Mouse (Mus musculus): ENCODE measurements around the gene Entpd4b. TPM values are rescaled to one million over a fixed set of nuclear protein-coding genes. Genes with fewer than 3 reads are reported as not detected.
"Not testable (repeated sequence)": the region's sequence is repeated elsewhere in the genome, so short reads cannot be mapped to it uniquely, and the experiment has no call there.

The Entpd4b gene
- polyA plus RNA-seq (2012; ENCODE audit: insufficient read depth, low replicate concordance), result 2.0 and 4.1 TPM in 2 replicates

GRCm38 (mm10) chr14:69555110-69555831 is at the start of gene Entpd4b:
TSS of gene Entpd4b (plus strand) at chr14:69555424.
- H3K27me3 ChIP-seq (replicated peaks); H3K4me1 ChIP-seq; H3K9me3 ChIP-seq; H3K4me3 ChIP-seq (replicated peaks); H3K36me3 ChIP-seq (replicated peaks; ENCODE audit: low read length): not testable (repeated sequence)

- H3K4me1 ChIP-seq; H3K27me3 ChIP-seq (replicated peaks); H3K9me3 ChIP-seq; H3K36me3 ChIP-seq (replicated peaks; ENCODE audit: low read length); H3K4me3 ChIP-seq (replicated peaks): not testable (repeated sequence)
Measured at GRCm38 (mm10) chr14:69507000-69507399, 48.2 kb upstream of the Entpd4b start.

- not testable (repeated sequence) for H3K27me3 ChIP-seq (replicated peaks); H3K4me3 ChIP-seq (replicated peaks); H3K4me1 ChIP-seq; H3K9me3 ChIP-seq; H3K36me3 ChIP-seq (replicated peaks; ENCODE audit: low read length)
Measured at GRCm38 (mm10) chr14:69512449-69512848, 42.8 kb upstream of the Entpd4b start, which contains the start of gene Gm27179. TSS of gene Gm27179 (minus strand) at chr14:69512549.

GRCm38 (mm10) chr14:69520810-69521209 is 34.4 kb upstream of the Entpd4b start:
- H3K9me3 ChIP-seq; H3K27me3 ChIP-seq (replicated peaks); H3K4me1 ChIP-seq; H3K36me3 ChIP-seq (replicated peaks; ENCODE audit: low read length); H3K4me3 ChIP-seq (replicated peaks): not testable (repeated sequence)

- H3K9me3 ChIP-seq; H3K27me3 ChIP-seq (replicated peaks); H3K4me3 ChIP-seq (replicated peaks); H3K4me1 ChIP-seq; H3K36me3 ChIP-seq (replicated peaks; ENCODE audit: low read length): not testable (repeated sequence)
Measured at GRCm38 (mm10) chr14:69523001-69523400, 32.2 kb upstream of the Entpd4b start.

- H3K4me3 ChIP-seq (replicated peaks); H3K4me1 ChIP-seq; H3K36me3 ChIP-seq (replicated peaks; ENCODE audit: low read length); H3K27me3 ChIP-seq (replicated peaks); H3K9me3 ChIP-seq: not testable (repeated sequence)
Measured at GRCm38 (mm10) chr14:69526202-69526601, 29.0 kb upstream of the Entpd4b start.

- H3K27me3 ChIP-seq (replicated peaks); H3K4me3 ChIP-seq (replicated peaks); H3K36me3 ChIP-seq (replicated peaks; ENCODE audit: low read length); H3K4me1 ChIP-seq; H3K9me3 ChIP-seq: not testable (repeated sequence)
Measured at GRCm38 (mm10) chr14:69536539-69536938, 18.7 kb upstream of the Entpd4b start.

GRCm38 (mm10) chr14:69540113-69540512 is 15.1 kb upstream of the Entpd4b start:
- H3K4me1 ChIP-seq; H3K4me3 ChIP-seq (replicated peaks); H3K9me3 ChIP-seq; H3K36me3 ChIP-seq (replicated peaks; ENCODE audit: low read length); H3K27me3 ChIP-seq (replicated peaks): not testable (repeated sequence)

- not testable (repeated sequence) for H3K27me3 ChIP-seq (replicated peaks); H3K4me1 ChIP-seq; H3K4me3 ChIP-seq (replicated peaks); H3K36me3 ChIP-seq (replicated peaks; ENCODE audit: low read length); H3K9me3 ChIP-seq
Measured at GRCm38 (mm10) chr14:69542695-69543094, 12.5 kb upstream of the Entpd4b start.

GRCm38 (mm10) chr14:69544033-69544432 is 11.2 kb upstream of the Entpd4b start:
- not testable (repeated sequence) for H3K4me3 ChIP-seq (replicated peaks); H3K27me3 ChIP-seq (replicated peaks); H3K4me1 ChIP-seq; H3K9me3 ChIP-seq; H3K36me3 ChIP-seq (replicated peaks; ENCODE audit: low read length)

GRCm38 (mm10) chr14:69545052-69545451 is 10.2 kb upstream of the Entpd4b start:
- H3K4me3 ChIP-seq (replicated peaks); H3K36me3 ChIP-seq (replicated peaks; ENCODE audit: low read length); H3K27me3 ChIP-seq (replicated peaks); H3K9me3 ChIP-seq; H3K4me1 ChIP-seq: not testable (repeated sequence)

GRCm38 (mm10) chr14:69547310-69547709 is 7.9 kb upstream of the Entpd4b start:
- not testable (repeated sequence) for H3K4me1 ChIP-seq; H3K4me3 ChIP-seq (replicated peaks); H3K36me3 ChIP-seq (replicated peaks; ENCODE audit: low read length); H3K27me3 ChIP-seq (replicated peaks); H3K9me3 ChIP-seq

GRCm38 (mm10) chr14:69556820-69557219 is 1.6 kb downstream of the Entpd4b start:
- H3K4me1 ChIP-seq; H3K36me3 ChIP-seq (replicated peaks; ENCODE audit: low read length); H3K9me3 ChIP-seq; H3K27me3 ChIP-seq (replicated peaks); H3K4me3 ChIP-seq (replicated peaks): not testable (repeated sequence)

GRCm38 (mm10) chr14:69557550-69557949 is 2.3 kb downstream of the Entpd4b start:
- H3K9me3 ChIP-seq; H3K27me3 ChIP-seq (replicated peaks); H3K4me1 ChIP-seq; H3K4me3 ChIP-seq (replicated peaks); H3K36me3 ChIP-seq (replicated peaks; ENCODE audit: low read length): not testable (repeated sequence)
